Mouse (Mus musculus) forebrain, embryonic 15.5 days (tissue): Measurements from ENCODE around the gene Hacd2. TPM values are rescaled to one million over a fixed set of nuclear protein-coding genes. Genes with fewer than 3 reads are reported as not detected.

Experiments used
- ATAC-seq: fragments of 200-750 bp; cut with Nextera tagmentation; replicated peaks from 2 replicates; pipeline ENCODE4 v1.8.0; 2017; ENCODE audit warnings: mild to moderate bottlenecking, moderate TSS enrichment, moderate library complexity
- H3K27ac ChIP-seq: fragments of 300-500 bp; sonication (generic); replicated peaks from 2 replicates; pipeline ENCODE4 v1.5.1; 2015; ENCODE audit warnings: mild to moderate bottlenecking, inconsistent platforms
- H3K27me3 ChIP-seq: fragments of 300-500 bp; sonication (generic); 2 replicates; pipeline ENCODE4 v1.6.1; 2015; ENCODE audit warnings: inconsistent platforms
- H3K36me3 ChIP-seq: fragments of 300-500 bp; sonication (generic); 2 replicates; pipeline ENCODE4 v1.6.1; 2015; ENCODE audit warnings: mild to moderate bottlenecking, inconsistent platforms
- H3K4me1 ChIP-seq: fragments of 300-500 bp; sonication (generic); 2 replicates; pipeline ENCODE4 v1.6.1; 2015; ENCODE audit warnings: inconsistent platforms
- H3K4me2 ChIP-seq: fragments of 300-500 bp; sonication (generic); replicated peaks from 2 replicates; pipeline ENCODE4 v1.6.1; 2015; ENCODE audit warnings: mild to moderate bottlenecking, inconsistent platforms
- H3K4me3 ChIP-seq: fragments of 300-500 bp; sonication (generic); 2 replicates; pipeline ENCODE4 v1.5.1; 2015; ENCODE audit warnings: mild to moderate bottlenecking, inconsistent platforms
- H3K9ac ChIP-seq: fragments of 300-500 bp; sonication (generic); replicated peaks from 2 replicates; pipeline ENCODE4 v1.6.1; 2015; ENCODE audit warnings: mild to moderate bottlenecking, inconsistent platforms
- H3K9me3 ChIP-seq: fragments of 300-500 bp; sonication (generic); 2 replicates; pipeline ENCODE4 v1.6.1; 2016; ENCODE audit warnings: inconsistent platforms
- WGBS: fragments of 180-500 bp; shearing (Covaris S2); methylation state at CpG from one replicate; pipeline ENCODE4 v1.1.7; 2015; ENCODE audit warnings: mixed read lengths; 5-methylcytosine and 5-hydroxymethylcytosine counted together
- polyA plus RNA-seq: library from polyadenylated mRNA; unstranded; fragments of >200 nt; fragmentation: Nextera tagmentation; extraction: Ambion mirVana; gene quantifications from 2 replicates; pipeline ENCODE4 v1.2.1, GENCODE M21; 2015

Hacd2 gene
- polyA plus RNA-seq, 1 experiment from 2014 or later = 39.6 TPM

DNA sequence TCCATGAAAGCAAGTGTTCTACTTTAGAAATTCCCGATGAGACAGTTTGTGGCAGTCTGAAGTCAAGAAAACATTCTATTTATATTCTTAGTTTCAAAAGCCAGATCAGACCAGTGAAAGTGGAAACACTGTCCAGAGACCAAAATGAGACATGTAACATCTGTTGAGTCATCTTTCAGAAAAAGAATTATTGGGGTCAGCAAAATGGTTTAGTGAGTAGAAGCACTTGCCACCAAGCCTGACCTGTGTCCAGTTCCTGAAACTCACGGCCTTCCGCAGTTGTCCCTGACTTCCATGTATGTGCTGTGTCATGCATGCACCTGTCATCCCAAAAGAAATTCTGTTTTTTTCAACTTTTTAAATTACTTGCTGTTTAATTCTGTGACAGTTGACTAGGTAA lies 34.6 kb downstream of the Hacd2 start:
- no peak for ATAC-seq
- Histone ChIP-seq H3K9me3 (no peaks in the 10 kb centered on the region), H3K9ac (no peak overlapping the region), H3K4me3 (no peak overlapping the region), H3K27ac (no peak overlapping the region), H3K36me3 (no peaks in the 10 kb centered on the region), H3K4me2 (no peak overlapping the region), H3K4me1 (no peaks in the 10 kb centered on the region), H3K27me3 (no peaks in the 10 kb centered on the region)
- 92% methylated on average over 3 of the region's 3 CpGs for WGBS

DNA sequence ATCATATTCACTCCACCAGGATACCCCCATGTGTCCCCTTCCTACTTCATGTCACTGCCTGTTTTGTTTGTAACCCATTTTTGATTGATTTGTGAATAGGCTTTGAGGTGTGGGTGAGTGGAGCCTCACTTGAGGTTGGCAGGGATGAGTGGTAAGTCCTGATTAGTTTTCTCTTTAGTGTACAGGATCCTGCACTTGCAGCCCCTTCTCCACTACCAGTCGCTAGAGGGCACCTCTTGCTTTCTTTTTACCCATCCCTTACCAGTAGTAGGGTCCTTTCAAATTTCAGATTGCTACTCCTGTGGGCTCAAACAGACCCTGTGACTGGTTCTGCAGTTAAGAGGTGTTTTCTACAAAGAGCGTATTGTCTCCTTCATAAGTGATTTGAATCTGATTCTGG lies 38.8 kb downstream of the Hacd2 start:
- Histone ChIP-seq H3K4me3 (no peak overlapping the region), H3K27ac (no peak overlapping the region), H3K36me3 (no peaks in the 10 kb centered on the region), H3K27me3 (no peaks in the 10 kb centered on the region), H3K4me2 (no peak overlapping the region), H3K9me3 (no peaks in the 10 kb centered on the region), H3K9ac (no peak overlapping the region), H3K4me1 (no peaks in the 10 kb centered on the region)
- WGBS = 58% methylated on average over 2 of the region's 2 CpGs
- ATAC-seq = 0 out of 2 replicates have a peak, but pooled peaks have one; percentile 43

DNA sequence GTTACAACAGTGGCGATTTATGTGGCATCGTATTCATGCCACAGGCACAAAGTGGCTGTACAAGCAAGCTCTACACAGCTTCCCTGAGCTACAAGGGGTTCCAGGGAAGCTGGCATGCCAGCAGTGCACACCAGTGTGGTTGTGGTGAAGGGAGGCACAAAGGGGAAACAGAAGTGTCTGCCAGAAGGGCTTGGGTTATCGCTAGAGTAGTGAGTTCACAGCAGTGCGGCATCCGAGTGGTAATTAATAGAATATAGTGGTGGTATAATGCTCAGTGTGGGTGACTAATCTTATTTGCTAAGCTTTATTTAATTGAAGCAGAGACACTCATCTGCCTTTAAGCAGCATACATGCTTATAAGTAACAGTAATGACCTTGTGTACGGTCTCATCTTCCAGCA lies 43.5 kb downstream of the Hacd2 start:
- ATAC-seq = no peak
- H3K9me3 ChIP-seq = no peaks in the 10 kb centered on the region
- 53% methylated on average over 6 of the region's 6 CpGs for WGBS

DNA sequence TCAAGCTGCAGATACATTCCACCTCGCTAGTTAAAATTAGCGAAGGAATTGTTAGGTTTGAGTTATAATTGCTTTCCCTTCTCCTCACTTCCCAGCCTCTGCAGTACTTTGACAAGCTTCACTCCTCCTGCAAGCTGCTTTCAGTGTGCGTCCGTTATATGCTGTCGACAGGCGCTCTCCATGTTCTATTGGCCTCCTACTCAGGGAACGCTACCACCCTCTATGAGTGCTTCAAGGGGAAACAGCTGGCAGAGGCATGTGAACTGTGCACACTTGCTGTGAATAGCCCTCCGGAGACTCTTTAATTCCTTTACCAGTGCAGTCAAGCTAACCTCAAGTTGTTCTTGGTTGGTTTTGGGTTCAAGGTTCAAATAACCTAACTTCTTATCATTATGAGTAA lies 44.9 kb downstream of the Hacd2 start:
- H3K9ac ChIP-seq = no peak overlapping the region
- H3K4me2 ChIP-seq = no peak overlapping the region
- H3K27me3 ChIP-seq = no peaks in the 10 kb centered on the region
- H3K4me3 ChIP-seq = no peak overlapping the region
- no peaks in the 10 kb centered on the region for H3K36me3 ChIP-seq
- no peak for ATAC-seq
- no peak overlapping the region for H3K27ac ChIP-seq
- H3K9me3 ChIP-seq = no peaks in the 10 kb centered on the region
- no peaks in the 10 kb centered on the region for H3K4me1 ChIP-seq
- whole genome bisulfite sequencing = 28% methylated on average over 8 of the region's 8 CpGs

More for the DNA sequence above, 43.5 kb downstream of the Hacd2 start:
- Histone ChIP-seq H3K4me1 (no peaks in the 10 kb centered on the region), H3K9ac (no peak overlapping the region), H3K27me3 (no peaks in the 10 kb centered on the region), H3K4me3 (no peak overlapping the region), H3K27ac (no peak overlapping the region), H3K4me2 (no peak overlapping the region), H3K36me3 (no peaks in the 10 kb centered on the region)

DNA sequence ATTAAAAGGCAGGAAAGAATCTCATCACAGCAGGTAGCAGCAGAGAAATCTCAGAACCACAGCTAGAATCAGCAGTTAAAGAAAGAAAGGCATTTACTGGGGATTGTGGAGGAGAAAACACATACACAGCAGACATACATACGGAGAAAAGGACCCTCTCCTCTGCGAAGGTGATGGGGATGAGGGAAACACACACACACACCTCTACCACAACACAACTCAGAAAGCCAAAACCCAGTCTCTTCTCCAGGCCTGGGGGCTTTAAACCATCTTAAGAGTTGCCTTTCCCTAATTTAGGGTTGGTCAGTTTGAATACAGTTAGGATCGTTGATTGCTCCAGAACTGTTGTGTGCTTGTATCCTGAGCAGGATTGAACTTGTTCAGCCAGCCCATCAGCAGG lies 45.4 kb downstream of the Hacd2 start:
- no peak overlapping the region for H3K4me2 ChIP-seq
- no peak overlapping the region for H3K9ac ChIP-seq
- 79% methylated on average over 3 of the region's 3 CpGs for WGBS
- no peak for ATAC-seq
- H3K9me3 ChIP-seq = no peaks in the 10 kb centered on the region
- H3K36me3 ChIP-seq = no peaks in the 10 kb centered on the region
- H3K27me3 ChIP-seq = no peaks in the 10 kb centered on the region
- no peak overlapping the region for H3K4me3 ChIP-seq
- H3K4me1 ChIP-seq = no peaks in the 10 kb centered on the region
- no peak overlapping the region for H3K27ac ChIP-seq

DNA sequence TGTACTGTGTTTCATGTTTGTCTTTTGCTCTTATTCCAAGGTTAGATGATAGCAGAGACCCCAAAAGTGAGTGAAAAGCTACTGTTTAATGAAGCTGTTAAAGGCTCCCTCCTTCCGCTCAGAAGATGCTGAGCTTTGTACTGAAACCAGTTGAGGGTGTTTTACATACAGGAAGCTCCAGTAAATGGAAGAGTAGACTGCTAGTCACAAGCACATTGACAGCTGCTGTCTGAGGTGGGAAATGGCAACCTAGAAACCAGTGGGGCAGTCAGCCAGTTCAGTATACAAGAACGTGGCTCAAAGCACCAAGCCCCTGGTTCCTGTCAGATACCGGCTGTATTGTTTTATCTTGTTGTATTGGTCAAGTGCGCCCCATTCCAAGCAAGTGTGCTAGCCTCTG lies 46.7 kb downstream of the Hacd2 start:
- Histone ChIP-seq H3K27me3 (no peaks in the 10 kb centered on the region), H3K4me1 (no peaks in the 10 kb centered on the region), H3K9ac (no peak overlapping the region), H3K4me3 (no peak overlapping the region), H3K9me3 (no peaks in the 10 kb centered on the region), H3K36me3 (no peaks in the 10 kb centered on the region), H3K27ac (no peak overlapping the region), H3K4me2 (no peak overlapping the region)
- WGBS = 88% methylated on average over 4 of the region's 4 CpGs
- no peak for ATAC-seq

DNA sequence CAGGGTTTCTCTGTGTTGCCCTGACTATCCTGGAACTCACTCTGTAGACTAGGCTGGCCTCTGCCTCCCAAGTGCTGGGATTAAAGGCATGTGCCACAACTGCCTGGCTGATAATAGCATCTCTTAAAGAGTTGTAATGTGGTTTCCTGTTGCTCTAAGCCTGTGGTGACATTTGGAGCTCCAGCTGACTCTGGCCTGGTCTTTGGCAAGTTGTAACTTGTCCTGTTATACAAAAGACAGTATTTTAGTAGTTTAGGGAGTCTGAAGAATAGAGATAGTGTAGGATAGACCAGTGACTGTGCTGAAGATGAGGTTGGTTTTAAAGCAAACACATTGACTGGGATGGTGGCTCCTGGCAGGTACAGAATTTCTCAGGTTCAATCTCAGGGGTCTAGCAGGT lies 52.2 kb downstream of the Hacd2 start:
- Histone ChIP-seq H3K4me2 (no peak overlapping the region), H3K4me1 (no peaks in the 10 kb centered on the region), H3K27ac (no peak overlapping the region), H3K9ac (no peak overlapping the region), H3K27me3 (no peaks in the 10 kb centered on the region), H3K9me3 (no peaks in the 10 kb centered on the region), H3K4me3 (no peak overlapping the region), H3K36me3 (no peaks in the 10 kb centered on the region; the same call in 1 of the 2 replicates)
- no peak for ATAC-seq

DNA sequence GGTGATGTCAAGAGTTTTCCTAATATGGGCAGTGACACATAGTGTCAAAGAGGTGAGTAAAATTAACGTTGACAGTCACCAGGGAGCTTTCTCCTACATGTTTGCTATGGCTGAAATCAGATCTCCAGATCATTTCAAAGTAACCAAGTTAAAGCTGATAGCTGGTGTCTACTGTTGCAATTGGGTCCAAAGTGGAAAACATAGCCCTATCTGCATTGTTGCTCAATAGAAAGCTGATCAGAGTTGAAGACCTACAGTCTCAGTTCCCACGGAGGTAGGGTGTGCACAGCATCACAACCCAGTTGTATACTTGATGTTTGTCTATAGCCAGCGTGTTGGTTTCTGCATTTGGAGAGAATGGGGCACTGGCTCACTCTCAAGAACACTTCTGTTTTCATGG lies 53.4 kb downstream of the Hacd2 start:
- no peak overlapping the region for H3K27ac ChIP-seq
- H3K9me3 ChIP-seq = no peaks in the 10 kb centered on the region
- H3K27me3 ChIP-seq = no peaks in the 10 kb centered on the region
- no peaks in the 10 kb centered on the region for H3K4me1 ChIP-seq
- H3K9ac ChIP-seq = no peak overlapping the region
- H3K4me2 ChIP-seq = no peak overlapping the region
- ATAC-seq = no peak
- WGBS = 95% methylated on average over 3 of the region's 3 CpGs
- H3K36me3 ChIP-seq = no peaks in the 10 kb centered on the region; the same call in 1 of the 2 replicates
- H3K4me3 ChIP-seq = no peak overlapping the region

DNA sequence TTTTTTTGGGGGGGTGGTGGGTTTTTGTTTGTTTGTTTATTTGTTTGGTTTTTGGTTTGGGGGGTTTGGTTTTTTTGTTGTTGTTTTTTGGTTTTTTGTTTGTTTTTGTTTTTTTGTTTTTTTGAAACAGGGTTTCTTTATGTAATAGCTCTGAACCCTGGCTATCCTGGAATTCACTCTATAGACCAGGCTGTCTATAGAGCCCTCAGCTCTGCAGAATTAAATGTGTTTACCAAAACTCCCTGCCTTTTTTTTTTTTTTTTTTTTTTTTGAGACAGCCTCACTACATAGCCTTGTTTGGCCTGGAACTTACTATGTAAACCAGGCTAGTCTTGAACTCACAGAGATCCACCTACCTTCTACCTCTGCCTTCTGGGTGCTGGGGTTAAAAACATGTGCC lies 71.3 kb downstream of the Hacd2 start:
- H3K27me3 ChIP-seq = no peaks in the 10 kb centered on the region
- no peak overlapping the region for H3K4me3 ChIP-seq
- H3K27ac ChIP-seq = no peak overlapping the region
- no peak for ATAC-seq
- no peak overlapping the region for H3K4me2 ChIP-seq
- H3K9me3 ChIP-seq = no peaks in the 10 kb centered on the region
- 0 out of 2 replicates have a peak, but pooled peaks cover 3% of the 10 kb centered on the region for H3K4me1 ChIP-seq
- no peak overlapping the region for H3K9ac ChIP-seq
- no peaks in the 10 kb centered on the region for H3K36me3 ChIP-seq

DNA sequence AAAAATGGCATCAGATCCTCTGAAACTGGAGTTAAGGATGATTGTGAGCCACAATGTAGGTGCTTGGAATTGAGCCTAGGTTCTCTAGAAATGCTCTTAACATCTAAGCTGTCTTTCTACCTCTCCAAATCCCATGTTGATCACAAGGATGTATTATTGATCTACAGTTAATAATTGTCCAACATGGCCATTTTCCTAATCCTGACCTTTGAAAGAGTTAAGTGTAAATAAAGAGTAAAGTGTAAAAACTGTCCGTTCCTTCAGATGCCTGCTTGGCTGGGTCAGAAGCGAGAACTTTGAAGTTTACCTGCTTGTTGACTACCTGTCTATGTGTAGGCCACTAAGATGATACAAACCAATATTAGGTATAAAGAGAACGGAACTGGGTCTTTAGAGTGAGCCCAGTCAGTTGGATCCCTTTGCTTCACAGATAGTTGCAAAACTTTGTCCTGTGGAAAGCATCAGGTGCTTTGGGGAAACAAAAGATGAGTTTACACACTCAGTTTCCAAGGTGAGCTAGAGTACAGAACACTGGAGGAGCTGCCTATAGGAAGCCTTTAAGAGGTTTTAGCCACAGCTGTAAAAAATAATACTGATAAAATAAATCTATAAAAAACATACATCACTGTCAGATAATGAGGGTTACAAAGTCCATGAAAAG lies 75.8 kb downstream of the Hacd2 start:
- Histone ChIP-seq H3K27ac (no peak overlapping the region), H3K9ac (no peak overlapping the region), H3K27me3 (no peaks in the 10 kb centered on the region), H3K4me2 (no peak overlapping the region), H3K4me3 (no peak overlapping the region), H3K36me3 (no peaks in the 10 kb centered on the region), H3K4me1 (0 out of 2 replicates have a peak, but pooled peaks cover 3% of the 10 kb centered on the region), H3K9me3 (no peaks in the 10 kb centered on the region)
- 96% methylated on average over 3 of the region's 3 CpGs for WGBS
- no peak for ATAC-seq

DNA sequence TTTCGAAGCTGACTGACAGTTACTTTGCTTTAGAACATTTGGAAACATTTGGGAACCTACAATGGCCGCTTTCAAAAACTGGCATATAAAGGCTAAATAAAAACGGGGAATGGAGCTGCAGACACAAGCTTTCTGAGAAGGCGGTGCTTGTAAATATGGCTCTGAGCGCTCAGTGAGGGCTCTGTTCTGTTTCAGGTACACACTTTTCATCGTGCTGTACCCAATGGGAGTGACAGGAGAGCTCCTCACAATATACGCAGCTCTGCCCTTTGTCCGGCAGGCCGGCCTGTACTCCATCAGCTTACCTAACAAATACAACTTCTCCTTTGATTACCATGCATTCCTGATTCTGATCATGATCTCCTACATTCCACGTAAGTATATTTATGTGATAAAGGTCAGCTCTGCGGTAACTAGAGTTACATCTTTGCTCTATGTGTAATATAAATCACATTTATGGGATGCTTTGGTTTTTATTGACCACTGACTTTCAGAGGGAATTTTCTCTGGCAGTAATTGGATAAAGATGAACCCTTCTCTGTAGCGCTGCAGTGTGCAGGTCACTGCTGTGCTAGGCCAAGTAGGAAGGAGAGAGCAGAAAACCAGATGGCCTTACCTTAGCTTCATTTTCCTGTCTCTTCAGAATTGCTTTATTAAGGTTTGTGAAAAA lies 79.7 kb downstream of the Hacd2 start:
- H3K36me3 ChIP-seq = 0 out of 2 replicates have a peak, but pooled peaks cover 2% of the 10 kb centered on the region
- no peaks in the 10 kb centered on the region for H3K4me1 ChIP-seq
- H3K9me3 ChIP-seq = no peaks in the 10 kb centered on the region
- no peaks in the 10 kb centered on the region for H3K27me3 ChIP-seq
- ATAC-seq = no peak
- H3K9ac ChIP-seq = no peak overlapping the region
- WGBS = 82% methylated on average over 12 of the region's 12 CpGs
- H3K27ac ChIP-seq = no peak overlapping the region
- H3K4me3 ChIP-seq = no peak overlapping the region
- H3K4me2 ChIP-seq = no peak overlapping the region

DNA sequence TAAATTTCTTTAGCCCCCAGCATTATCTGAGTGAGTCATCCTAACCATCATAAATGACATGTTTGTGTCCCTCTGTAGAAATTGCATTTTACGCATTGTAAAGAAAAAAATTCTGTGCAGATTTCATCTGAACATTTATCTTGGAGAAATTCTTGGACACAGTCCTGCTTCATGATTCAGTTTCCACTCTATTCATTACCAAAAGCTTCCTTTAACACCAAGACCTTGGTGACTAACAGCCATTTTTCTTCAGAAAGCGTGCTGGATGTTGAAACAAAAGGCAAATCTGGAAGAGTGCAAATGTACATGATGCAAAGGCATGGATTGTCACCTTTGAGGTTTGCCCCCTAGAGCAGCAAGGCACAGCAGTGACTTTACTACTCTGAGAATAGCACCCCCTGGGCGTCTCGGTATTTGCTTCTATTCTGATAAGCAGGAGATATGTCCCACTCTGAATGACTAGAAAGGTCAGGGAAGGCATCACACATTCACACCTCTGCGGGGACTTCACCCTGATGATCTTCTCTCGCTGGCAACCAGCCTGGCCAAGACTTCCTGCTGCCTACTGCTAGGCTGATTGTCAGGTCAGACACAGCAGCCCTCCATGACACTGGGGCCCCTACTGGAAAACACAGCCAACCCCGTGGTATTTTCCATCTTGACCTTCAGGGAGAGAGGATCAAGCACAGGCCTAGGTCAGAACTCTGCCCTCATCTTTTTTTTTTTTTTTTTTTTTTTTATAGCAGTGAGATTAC lies 80.8 kb downstream of the Hacd2 start:
- Histone ChIP-seq H3K36me3 (0 out of 2 replicates have a peak, but pooled peaks cover 2% of the 10 kb centered on the region), H3K4me2 (no peak overlapping the region), H3K4me1 (no peaks in the 10 kb centered on the region), H3K4me3 (no peak overlapping the region), H3K27me3 (no peaks in the 10 kb centered on the region), H3K27ac (no peak overlapping the region), H3K9me3 (no peaks in the 10 kb centered on the region), H3K9ac (no peak overlapping the region)
- WGBS = 83% methylated on average over 7 of the region's 7 CpGs
- ATAC-seq = no peak
